Mouse (Mus musculus) 3134 (cell line): ENCODE measurements at regions not wholly inside any gene's neighbourhood (a gene's known extent, or its start where the extent isn't known, plus 50 kb on each side); places are given as distances from the start of the nearest gene placed in this dataset.

Experiments used
- DNase-seq: peaks from one replicate; pipeline ENCODE4 v3.0.0-alpha.2; 2011; ENCODE audit warnings: low spot score; ENCODE audit not compliant: insufficient read length; ENCODE audit errors: extremely low read depth

DNA sequence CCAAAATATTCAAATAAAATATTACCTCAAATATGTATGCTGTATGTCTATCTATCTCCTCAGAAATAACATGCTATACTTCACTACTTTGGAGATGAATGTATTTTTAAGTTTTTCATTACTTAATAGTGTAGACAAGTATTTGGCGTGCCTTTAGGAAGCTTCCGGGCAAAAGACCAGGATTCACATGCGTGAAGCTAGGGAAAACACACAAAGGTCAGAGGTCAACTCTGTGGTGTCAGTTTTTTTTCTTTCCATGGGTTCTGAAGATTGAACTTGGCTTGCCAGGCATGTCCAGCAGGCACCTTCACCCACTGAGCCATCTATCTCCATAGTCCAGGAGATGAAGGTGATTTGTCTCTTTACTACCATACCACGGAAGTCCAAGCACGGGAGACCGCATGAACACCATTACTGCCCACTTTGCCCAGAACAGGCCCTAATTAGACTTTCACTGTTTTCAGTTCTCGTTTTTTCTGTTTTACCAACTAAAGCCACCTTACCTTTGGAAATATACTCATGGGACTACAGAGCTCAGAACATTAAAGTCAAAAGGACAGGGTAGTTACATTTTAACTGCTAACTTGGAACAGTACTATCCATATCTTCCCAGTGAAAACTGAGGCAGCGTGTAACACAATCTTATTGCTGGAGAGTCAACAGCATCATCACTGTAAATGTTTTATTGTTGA, 76.9 kb upstream of the Ak4 start:
- DNase-seq = no peak

- DNase-seq = no peak
These were observed 75.7 kb upstream of the Jak1 start for GRCm38 (mm10) chr4:101340741-101341140.

DNA sequence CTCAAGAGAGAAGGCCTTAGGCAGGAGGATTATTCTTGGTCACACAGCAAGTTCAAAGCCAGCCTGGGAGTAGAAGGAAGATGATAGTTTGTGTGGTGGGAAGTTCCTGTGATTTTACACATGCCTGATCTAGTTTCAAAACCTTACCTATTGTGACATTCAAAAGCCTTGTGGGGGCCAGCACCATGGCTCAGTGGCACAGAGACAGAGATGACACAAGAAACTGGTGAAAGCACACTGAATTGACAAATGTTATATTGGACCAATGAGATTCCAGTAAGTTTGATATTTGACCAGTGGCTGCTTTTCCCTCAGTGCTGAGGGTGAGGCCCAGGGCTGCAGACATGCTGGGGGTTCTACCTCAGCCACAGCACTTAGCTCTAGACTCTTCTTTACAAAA, 73.1 kb upstream of the Jak1 start:
- no peak for DNase-seq

- no peak for DNase-seq
These were observed 71.7 kb upstream of the Jak1 start for GRCm38 (mm10) chr4:101336811-101337210.

DNA sequence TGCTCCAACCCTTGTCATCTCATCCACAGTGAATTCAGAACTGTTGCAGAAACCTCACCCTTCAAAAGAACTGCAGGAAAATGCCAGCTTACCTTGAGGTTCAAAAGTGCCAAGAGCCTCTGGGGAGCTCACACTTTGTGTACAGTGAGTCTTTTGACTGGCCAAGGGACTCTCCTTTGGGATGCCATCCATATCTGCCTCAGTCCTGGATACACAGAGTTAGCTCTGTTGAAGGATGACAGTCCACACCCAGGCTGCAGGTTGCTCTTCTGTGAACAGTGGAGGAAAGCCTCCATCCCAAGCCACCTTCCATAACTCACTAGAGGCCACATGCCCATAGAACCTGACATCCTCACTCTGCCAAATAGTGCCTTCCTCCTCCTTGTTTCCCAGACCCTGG, 71.3 kb upstream of the Jak1 start:
- no peak for DNase-seq

DNA sequence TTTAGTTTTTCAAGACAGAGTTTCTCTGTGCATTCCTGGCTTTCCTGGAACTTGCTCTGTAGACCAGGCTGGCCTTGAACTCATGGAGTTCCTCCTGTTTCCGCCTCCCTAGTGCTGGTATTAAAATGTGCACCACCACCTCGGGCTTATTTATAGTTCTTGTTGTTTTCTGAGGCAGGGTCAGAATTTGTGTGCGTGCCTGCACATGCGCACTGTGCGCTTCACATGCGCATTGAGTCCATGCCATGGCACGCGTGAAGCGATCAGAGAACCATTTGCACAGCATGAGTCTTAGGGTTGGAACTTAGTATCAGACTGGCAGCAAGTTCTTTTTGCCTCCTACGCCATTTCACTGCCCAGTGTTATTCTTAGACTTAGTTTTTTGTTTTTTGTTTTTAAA, 68.8 kb upstream of the Jak1 start:
- no peak for DNase-seq

DNA sequence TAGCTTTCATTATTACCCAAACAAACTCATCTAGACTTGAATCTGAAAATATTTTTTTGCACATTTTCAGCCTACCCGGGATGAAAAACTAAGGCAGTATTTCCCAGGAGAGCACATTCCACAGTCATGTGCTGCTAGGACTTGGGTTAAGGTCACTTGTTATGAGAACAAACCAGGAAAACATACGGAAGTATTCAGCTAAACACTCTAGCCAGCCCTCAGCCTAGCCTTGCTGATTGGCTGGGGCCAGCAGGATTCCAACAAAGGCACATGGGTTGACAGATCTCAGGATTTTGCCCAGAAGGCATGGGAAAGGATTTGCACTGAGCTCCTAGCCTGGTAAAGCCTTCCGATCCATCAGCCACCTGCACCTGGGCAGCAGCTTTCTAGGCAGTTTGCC, 68.0 kb upstream of the Jak1 start:
- no peak for DNase-seq

DNA sequence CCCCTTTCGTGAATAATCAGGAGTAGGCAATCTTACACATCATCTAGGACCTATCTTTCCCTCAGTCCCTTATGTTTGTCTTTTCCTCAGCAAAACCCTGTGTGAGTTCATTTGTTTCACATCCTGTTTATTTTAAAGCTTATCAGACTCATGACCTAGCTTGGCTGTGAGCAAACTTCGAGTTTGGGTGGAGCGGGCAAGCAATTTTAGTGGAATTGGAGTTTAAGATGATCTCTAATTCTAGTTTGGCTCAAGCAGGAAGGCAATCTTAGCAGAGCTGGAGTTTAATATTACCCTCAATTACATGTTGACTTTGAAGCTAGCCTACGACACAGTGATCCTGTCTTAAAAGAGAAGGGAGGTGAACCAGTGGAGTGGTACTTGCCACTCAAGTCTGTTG, 66.1 kb upstream of the Jak1 start:
- DNase-seq = no peak

DNA sequence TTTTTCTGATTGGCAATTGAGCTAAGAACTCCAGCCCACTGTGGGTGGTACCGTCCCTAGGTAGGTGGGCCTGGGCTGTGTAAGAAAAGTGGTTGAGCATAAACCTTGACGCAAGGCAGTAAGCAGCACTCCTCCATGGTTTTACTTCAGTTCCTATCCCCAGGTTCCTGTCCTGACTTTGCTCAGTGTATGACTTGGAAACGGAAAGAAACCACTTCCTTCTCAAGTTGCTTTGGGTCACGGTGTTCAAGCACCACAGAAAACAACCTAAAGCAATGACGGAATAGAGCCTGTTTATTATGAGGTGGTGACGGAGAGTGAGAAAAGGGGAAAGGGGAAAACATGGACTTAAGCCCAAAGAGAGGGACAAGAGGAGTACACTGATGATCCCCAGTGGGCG, 64.0 kb upstream of the Jak1 start:
- DNase-seq = no peak

DNA sequence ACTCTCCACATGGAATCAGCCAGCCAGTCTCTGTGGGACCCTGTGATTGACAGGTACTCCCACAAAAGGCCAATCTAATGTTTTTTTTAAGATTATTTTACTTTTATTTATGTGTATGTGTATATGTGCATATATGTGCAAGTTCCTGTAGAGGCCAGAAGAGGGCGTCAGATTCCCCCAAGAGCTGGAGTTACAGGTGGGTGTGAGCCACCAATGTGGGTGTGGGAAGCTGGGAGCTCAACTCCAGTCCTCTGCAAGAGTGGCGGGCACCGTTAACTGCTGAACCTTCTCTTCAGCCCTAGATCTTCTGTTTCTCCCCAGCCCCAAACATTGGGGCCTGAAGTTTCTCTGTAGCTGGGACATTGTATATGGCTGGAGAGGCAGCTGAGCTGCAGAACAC, 61.0 kb upstream of the Jak1 start:
- DNase-seq = no peak

- DNase-seq = no peak
These were observed 56.6 kb upstream of the Jak1 start for GRCm38 (mm10) chr4:101321731-101322130.

- DNase-seq = no peak
These were observed 55.5 kb upstream of the Jak1 start for GRCm38 (mm10) chr4:101320587-101320986.

DNA sequence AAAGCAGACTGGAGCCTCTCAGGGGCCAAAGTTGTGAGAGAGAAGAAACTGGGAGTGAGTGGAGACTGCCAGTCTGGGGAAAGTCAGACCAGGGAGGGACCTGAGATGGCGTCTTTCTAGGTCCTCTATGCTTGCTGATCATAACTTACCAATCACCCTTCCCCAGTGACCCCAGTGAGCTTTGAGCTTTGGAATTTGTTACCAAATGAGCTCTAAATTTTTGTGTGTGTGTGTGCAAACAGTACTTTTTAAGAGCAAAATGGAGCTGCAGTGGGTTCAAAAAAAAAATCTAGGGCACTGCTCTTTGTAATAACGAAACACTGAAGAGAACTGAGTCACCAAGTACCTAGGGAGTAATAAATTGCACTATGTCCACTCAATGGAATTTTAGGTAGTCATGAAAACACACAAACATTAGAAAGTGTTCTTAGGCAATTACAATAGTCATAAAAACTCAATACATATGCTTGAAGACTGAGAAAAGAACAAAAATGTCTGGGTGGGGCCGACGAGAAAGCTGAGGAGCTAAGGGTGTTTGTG, 54.7 kb upstream of the Jak1 start:
- DNase-seq = no peak

GRCm38 (mm10) chr4:101318836-101319235, 53.8 kb upstream of the Jak1 start:
- DNase-seq = no peak

GRCm38 (mm10) chr4:101316061-101316460, 51.0 kb upstream of the Jak1 start:
- no peak for DNase-seq
